Mouse (Mus musculus) erythroblast, adult 5-6 weeks (primary cell): ENCODE measurements at regions not wholly inside any gene's neighbourhood (a gene's known extent, or its start where the extent isn't known, plus 50 kb on each side); places are given as distances from the start of the nearest gene placed in this dataset.

Source experiments
- ATAC-seq: replicated peaks from 2 replicates; pipeline ENCODE4 v1.8.0; 2016; ENCODE audit warnings: moderate number of reproducible peaks, mild to moderate bottlenecking, moderate TSS enrichment, inconsistent platforms; ENCODE audit not compliant: poor library complexity, low FRiP score, severe bottlenecking

DNA sequence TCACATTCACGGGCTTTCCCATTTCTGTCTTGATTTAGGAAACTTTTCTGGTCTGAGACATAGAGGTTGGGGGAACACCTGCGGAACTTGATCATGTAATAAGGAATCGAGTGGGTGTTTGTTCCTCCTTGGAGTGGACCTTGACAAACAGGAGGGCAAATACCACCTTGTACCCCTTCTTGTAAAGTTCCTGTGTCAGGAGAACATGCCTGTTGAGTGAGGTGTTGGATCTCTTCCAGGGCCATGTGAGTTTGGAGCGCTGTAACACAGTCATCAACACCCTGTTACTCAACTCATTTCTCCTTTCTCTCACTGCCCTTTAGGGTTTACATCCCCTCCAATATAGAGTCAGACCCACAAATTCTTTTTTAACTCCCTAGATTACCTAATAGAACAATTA, 162.0 kb downstream of the Dact1 start:
- ATAC-seq, result no peak

DNA sequence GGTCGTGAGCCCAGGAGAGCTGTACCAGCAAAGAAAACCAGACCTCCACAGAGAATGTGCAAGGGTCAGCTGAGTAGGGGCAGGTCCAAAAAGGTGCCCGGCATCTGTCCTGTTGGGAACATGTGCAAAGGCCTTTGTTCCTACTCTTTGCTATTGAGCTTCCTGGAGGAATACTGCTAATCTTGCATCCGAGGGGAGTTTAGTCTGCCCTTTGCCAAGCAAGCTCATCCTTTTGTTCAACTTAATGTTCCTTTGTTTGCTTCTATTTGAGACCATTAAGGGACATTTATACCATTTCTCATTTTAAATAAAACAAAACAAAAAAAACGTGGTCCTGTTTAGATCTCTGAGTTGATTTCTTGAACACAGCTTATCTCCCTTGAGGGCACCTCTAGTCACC, 166.6 kb downstream of the Dact1 start:
- ATAC-seq, result no peak

DNA sequence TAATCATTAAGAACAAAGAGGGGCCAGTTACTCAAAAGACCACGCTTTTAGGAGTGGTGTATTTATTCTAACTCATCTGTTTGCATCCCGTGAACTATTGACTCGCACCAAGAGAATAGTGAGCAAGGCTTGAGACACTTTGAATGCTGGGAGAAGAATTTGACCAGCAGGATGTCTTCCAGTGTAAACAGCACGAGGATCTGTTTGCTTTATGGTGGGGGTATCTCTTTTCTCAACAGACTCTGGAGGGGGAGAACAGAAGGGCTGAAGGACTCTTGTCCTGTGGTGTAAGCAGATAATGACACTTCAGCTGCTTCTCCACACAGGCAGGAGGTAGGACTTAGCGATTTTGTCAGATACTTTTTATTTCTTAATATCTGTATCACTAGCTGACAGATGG, 168.0 kb downstream of the Dact1 start:
- no peak for ATAC-seq

DNA sequence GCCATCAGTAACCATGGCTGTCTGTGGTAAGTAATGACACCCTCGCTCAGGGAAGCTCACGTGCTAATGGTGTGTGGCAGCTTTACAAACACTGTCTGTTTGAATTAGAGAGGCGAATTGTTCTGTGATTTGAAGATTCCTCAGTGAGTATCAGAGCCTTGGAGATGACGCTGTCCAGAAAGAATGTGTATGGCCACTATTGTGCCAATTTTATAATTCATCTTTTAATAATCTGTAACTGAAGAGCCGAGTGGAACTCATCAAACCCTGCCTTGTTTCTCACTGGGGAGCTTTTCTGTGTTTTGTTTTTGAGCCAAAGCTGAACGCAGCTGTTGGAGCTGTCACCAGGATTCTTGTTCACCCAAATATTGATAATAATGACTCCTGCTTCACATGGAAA, 171.7 kb downstream of the Dact1 start:
- ATAC-seq, result no peak

DNA sequence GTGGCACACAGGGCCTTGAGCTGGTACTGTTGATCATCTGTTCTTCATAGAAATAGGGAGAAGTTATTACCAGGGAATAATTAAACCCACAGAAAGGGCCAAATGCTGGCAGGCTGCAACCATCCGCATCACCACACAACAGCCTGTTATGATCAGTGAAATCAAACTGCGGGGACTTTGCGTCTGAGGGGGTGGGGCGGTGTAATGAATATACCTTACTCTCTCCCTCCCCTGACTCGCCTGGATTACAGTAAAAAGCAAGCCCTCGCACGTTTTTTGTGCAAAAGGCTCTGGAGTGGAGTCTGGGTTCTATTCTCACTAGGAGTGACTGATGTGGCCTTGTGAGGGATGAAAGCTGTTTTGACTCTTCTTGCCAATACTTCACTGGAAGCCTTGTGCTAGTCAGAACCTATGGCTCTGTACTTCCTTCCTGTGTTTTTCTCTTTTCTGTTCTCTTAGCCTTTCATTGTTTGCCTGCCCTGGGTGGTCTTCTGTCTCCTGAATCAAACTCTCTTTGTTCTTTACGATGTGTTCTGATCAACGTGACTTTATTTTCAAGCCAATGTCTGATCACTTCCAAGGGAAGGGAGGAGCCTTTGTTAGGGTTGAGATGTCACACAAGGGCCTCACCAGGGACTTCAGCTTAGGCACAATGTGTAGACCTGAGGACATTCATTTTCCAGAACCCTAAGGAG, 172.4 kb downstream of the Dact1 start:
- ATAC-seq, result no peak

DNA sequence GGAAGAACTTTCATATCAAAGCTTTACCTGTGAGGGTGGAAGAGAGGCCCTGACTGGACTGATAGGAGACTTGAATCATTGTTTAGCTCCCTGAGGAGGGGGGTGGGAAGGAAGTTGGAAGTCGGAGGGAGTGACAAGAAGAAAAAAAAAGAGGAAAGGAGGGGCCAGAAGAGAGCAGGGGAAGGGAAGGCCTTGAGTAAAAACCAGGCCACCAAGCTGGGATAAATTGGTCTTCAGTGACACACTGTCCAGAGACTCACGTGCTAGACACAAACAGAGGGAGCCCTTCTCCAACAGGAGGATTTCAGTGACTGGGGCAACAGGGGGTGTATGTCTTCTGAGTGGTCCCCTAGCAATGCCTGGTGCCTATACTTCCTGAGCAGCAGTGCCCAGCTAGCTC, 172.9 kb downstream of the Dact1 start:
- no peak for ATAC-seq

DNA sequence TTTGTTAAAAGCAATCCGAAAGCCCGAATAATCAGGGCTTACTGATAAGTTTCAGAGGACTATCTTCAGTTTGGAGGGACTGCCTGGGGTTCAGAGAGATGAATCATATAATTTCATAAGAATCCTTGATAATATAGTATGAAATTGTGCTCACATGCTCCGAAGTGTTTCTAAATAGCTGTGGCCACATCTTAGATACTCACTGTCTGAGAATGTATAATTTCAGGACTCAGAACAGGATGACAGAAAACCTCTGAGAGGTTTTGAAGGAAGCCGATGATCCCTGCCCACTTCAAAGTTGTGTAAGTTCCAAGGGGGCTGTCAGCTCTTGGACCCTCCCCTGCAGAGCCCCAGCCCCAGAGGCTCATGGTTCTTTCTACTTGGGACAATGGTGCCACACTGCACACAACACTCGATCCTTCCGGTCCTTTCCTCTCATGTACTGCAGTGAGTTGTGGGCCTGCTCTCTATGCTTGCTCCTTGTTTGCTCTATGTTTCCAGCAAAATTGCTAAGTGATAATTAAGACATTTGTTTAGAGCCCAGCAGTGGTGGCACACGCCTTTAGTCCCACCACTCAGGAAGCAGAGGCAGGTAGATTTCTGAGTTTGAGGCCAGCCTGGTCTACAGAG, 174.0 kb downstream of the Dact1 start:
- no peak for ATAC-seq

DNA sequence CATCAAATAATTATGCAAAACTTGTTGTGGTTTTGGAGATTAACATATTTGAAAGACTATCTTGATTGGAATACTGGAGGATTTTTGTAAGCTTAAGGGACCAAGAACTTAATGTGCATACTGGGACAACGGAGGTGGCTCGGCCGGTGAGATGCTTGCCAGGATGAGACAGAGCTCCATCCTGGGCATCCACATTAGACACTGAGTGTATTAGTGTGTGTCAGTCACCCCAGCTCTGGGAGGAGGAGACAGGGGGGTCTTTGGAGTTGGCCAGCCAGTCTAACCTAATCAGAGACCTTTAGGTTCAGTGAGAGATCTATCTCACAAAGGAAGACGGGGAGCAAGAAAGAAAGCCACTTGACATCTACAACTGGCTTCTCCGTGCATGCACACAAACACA, 174.6 kb downstream of the Dact1 start:
- no peak for ATAC-seq

DNA sequence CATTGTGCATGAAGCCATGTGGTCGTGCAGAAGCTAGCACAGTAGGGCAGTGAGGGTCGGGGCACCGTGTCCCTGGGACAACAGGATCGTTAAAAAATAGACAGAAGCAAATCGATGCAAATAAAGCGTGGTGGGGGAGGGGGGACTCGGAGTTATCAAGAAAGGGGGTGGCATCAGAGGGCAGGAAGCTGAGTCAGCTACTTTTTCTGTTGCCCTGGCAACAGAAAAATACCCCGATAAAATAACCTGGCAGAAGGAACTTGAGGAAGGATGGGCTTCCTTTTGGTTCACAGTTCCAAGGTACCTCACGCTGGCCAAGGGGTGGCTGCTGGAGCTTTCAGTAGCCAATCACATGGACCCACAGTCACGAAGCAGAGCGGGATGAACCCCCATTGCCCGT, 176.4 kb downstream of the Dact1 start:
- ATAC-seq, result no peak

DNA sequence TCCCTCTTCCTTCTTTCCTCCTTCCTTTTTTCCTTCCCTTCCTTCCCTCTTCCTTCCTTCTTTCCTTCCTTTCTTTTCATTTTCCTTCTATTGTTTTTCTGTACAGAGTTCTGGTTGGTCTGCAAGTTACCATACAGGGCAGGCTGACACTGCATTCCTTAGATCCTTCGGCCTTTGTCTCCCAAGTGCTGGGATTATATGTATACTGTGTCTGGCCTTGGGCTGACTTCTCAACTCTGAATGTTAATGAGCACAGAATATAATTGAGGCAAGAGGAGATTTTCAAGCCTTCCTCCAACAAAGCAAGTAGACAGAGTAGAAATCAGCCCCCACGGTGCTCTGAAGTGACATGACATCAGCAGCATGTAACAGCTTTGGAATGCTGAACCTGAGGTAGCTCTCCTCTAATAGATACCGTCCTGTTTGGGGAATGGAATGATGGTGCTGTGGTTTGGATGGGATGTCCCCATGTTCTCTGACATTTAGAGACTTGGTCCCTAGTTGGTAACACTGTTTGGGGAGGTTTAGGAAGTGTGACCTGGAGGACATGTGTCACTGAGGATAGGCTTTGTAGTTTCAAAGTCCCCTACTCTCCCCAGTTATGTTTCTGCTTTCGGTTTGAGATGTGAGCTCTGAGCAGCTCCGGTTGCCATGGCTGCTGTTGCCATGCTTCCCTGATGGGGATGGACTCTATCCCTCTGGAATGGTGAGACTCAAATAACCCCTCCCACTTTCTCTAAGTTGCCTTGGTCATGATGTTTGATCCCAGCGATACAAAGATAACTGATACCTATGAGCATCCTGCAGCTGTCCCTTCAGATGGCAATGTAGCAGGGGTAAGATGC, 178.1 kb downstream of the Dact1 start:
- no peak for ATAC-seq

DNA sequence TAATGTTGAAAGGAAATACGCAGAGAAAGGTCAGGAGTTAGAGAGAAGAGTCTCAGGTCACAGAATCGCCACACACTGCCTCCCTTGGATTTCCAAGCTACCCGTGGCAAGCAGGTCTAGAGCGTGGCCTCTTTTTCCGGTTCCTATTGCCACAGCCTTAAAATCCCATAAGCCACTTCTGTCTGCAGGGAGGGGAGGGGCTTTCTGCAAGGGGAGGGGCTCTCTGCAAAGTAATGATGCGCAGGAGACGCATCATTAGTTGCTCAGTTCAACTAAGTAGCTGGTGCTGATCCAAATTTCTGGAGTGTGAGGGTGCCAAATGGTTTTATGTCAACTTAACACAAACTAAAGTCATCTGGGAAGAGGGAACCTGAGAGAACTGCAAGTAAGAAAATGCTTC, 179.6 kb downstream of the Dact1 start:
- ATAC-seq, result no peak

DNA sequence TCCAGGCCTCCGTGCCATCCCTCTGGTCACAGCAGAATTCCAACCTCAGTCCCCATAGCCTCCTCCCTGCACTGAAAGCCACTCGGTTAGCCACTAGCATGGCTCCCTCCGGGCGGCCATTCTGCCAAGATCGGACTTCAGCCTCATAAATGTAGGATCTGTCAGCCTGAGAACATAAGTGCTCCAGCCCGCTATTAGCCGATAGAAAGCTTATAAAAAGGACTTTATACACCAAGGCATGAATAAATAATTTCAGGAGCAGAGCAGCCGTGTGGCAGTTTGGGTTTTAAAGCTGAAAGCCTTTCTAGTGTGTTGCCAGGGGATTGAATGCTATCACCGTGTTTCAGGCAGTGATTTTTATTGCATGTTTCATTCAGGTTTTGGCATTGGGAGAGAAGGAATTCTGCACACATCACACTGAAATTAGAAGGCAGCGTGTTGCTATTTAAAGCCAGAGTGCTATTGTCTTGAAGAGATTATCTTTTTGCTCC, 185.2 kb downstream of the Dact1 start:
- ATAC-seq, result no peak

DNA sequence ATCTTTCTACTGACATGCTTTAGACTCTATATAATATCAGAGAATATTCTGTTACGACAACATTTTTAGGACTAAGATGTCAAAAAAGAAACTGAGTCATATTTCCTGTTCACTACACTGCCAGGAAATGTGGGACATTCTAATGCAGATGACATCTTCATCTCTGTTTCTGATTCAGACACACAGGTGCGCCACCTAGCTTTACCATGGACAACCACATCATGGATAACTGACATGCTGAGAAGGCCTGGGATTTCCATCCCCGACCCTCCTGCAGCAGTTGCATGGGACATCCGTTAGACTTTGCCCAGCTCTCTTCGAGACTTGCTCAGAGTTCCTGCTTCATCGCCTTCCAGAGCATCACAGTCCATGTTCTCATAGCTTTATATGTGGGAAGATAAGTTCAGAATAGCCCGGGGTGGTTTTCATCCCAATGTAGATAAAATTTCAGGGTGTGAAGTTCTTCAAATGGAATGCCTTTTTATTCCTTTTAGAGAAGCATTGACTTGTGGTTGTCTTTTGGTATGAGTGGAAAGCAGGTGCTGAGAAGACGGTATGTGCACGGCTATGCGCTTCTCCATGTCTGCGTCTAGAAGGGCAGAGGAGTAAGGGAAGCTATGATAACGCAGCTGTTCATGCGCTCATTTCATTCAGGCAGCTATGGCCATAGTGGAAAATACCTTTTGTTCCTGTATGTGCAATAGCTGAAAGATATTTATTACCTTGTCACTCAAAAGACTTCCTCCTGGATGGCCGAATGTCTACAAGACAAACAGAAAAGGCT, 188.8 kb downstream of the Dact1 start:
- ATAC-seq, result no peak

DNA sequence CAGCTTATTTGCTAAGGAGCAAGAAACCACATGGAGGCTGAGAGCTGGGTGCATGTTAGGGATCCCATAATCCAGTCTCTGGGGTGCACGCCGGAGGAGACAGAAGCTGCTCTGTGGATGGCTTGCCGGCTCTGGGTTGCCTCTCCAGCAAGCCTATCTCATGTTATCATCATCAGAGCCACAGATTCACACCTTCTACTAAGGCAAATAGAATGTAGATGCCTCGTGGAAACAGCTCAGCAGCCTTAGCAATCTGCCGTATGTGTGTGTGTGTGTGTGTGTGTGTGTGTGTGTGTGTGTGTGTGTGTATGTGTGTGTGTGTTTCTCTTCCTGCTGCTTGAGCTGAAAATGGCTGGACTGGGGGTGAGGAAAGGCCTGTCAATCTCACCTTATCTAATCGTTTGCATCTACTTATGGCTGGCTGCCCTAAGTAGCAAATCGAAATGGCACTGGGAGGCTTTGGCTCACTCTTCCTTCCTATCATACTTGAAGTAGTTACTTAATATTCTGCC, 191.7 kb downstream of the Dact1 start:
- ATAC-seq, result no peak

DNA sequence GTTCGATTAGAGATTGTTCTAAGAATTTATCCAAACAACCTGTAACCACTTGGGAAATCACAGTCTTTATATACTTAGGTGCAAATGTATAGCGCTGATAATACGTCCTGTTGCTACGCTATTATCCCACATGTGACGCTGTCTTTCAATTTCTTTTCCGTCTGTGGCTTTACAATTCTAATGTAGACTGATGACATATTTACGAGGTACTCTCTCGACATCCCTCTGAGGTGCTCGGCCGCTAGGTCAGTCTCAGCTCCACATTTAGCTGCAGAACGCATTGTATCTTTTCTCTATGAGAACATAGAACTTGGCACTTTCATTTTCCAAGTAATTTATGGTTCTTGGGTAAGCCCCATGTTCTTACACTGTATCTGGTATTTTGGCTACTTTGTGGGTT, 193.6 kb downstream of the Dact1 start:
- no peak for ATAC-seq

DNA sequence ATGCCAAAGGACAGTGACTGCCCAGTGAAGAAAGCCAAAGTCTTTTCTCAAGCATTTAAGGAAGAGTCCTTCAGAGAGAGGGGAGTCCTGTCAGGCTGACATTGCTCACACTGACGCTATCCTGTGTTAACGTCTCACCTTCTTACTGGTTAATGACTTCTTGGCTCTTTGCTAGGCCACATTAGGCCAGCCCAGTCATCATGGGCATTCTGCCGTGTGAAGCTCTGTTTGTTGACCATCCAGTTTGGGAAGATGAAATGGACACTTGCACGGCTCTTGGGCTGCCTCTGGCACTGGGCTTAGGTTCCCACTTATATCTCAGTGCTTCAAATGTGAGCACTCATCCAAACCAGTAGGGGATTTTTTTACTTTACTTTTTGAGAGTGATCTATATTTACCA, 196.5 kb downstream of the Dact1 start:
- ATAC-seq, result no peak

DNA sequence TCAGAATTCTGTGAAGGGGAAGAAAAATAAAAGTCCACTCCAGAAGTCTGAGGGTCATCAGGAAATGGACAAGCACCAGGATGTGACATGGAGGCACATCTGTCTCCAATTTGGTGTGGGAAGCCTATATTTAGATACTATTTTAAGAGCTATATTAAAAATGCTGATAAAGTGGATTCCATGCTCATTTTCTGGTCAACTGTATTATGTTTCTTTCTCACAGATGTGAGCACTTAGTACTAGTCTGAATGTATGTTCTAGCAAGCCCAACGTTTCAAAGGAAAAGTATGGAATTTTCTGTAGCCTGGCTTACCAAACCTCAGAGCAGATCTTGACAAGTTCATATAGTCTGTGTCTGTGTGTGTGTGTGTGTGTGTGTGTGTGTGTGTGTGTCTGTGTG, 197.0 kb downstream of the Dact1 start:
- ATAC-seq, result no peak

DNA sequence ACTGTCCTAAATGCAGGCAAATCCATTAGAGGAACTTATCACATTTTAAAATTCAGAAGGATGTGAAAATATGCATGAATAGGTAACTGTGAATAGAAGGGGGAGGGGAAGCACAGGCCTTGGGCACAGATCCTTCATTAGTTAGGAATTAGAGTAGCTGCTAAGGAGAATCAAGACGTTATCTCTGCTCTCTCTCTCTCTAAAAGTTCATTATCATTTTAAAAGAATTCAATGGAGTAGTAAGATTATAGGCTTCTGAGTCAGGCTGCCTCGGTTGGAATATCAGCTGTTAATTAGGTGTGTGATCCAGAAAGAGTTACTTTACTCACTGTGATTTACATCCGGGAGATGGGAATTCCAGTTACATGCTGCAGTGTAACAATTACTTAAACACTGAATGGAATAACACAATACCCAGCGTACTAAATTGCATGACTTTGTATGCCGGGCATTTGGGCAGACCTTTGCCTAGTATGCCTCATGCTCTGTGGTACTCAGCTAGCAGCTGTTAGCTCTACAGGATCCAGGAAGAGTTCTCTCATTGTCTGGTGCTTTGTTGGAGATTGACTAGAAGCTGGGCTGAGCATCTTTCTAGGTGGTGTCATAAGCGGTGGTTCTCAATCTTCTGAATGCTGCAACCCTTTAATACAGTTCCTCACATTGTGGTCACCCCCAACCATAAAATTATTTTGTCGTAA, 203.4 kb downstream of the Dact1 start:
- no peak for ATAC-seq

DNA sequence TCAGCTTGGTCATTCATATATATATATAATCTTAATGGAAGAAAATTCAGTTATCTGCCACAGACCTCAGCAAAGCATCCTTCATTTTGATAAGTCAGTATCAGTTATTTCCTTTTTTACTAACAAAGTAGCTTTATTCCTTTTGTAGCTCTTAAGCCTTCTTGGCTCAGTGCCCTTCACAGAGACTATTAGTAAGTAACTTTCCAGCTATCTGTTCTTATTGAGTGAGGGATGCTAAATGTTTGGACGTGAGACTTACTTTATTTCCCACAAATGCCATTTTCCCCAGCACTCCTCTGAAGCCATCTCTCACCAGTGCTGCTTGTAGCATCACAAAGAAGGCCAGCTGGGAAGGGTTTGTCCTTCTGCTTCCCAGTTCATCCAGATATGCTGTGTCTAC, 209.8 kb downstream of the Dact1 start:
- ATAC-seq, result no peak
